Mouse (Mus musculus): ENCODE results near the gene Olfr738. TPM values are rescaled to one million over a fixed set of nuclear protein-coding genes. Genes with fewer than 3 reads are reported as not detected.

The Olfr738 gene
- polyA plus RNA-seq (2014; fragmentation: Nextera tagmentation; extraction: Ambion mirVana): not detected in 2 replicates

DNA sequence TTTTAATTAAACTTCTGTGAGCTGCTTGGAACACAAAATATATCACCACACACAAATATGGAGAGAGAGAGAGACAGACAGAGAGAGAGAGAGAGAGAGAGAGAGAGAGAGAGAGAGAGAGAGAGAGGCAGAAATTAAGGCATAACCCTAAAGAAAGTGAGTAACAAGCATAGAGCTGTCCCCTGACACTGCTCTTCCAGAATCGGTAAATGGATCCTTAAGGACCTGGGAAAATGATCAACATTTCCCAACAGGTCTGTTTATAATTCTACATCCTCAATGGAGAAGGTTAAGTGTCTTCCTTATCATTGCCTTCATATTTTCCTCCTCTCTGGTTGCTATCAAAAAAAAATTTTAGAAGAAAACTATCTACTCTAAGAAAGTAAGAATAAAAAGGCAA is at the start of gene Olfr738:
Gene Olfr738, plus strand, starts transcription at position 301 of the 400 bp plus-strand sequence.
- H3K9me3 ChIP-seq (ENCODE audit: control insufficient read depth, low read length): no peaks in the 10 kb centered on the region
- H3K36me3 ChIP-seq (ENCODE audit: control insufficient read depth, insufficient read depth, low read length): no peaks in the 10 kb centered on the region
- H3K27ac ChIP-seq (ENCODE audit: low read depth, low read length): no peak within 1 kb of the TSS
- no peak within 1 kb of the TSS for H3K4me2 ChIP-seq (replicated peaks; ENCODE audit: low read depth, low read length)
- ATAC-seq (ENCODE audit: low FRiP score, low TSS enrichment): no peak
- H3K4me3 ChIP-seq (ENCODE audit: low read length): no peak within 1 kb of the TSS
- no peak within 1 kb of the TSS for H3K9ac ChIP-seq (ENCODE audit: low read depth, low read length)
- H3K4me1 ChIP-seq (ENCODE audit: control insufficient read depth, insufficient read depth, low read length): no peaks in the 10 kb centered on the region
- WGBS: 87% methylated on average over 1 of the region's 1 CpGs
- no peaks in the 10 kb centered on the region for H3K27me3 ChIP-seq (ENCODE audit: control insufficient read depth, insufficient read depth, low read length)

GRCm38 (mm10) chr14:50357593-50357992 is 49.8 kb upstream of the Olfr738 start, which contains the start of gene Tlr11:
TSS of gene Tlr11 (plus strand) at chr14:50357914.
- no peak within 1 kb of the TSS for H3K4me2 ChIP-seq (replicated peaks; ENCODE audit: low read depth, low read length)
- H3K4me3 ChIP-seq (ENCODE audit: low read length): no peak within 1 kb of the TSS
- H3K9ac ChIP-seq (ENCODE audit: low read depth, low read length): no peak within 1 kb of the TSS
- ATAC-seq (ENCODE audit: low FRiP score, low TSS enrichment): no peak
- no peaks in the 10 kb centered on the region for H3K36me3 ChIP-seq (ENCODE audit: control insufficient read depth, insufficient read depth, low read length)
- no peaks in the 10 kb centered on the region for H3K4me1 ChIP-seq (ENCODE audit: control insufficient read depth, insufficient read depth, low read length)
- no peaks in the 10 kb centered on the region for H3K9me3 ChIP-seq (ENCODE audit: control insufficient read depth, low read length)
- no peaks in the 10 kb centered on the region for H3K27me3 ChIP-seq (ENCODE audit: control insufficient read depth, insufficient read depth, low read length)
- WGBS: 84% methylated on average over 2 of the region's 2 CpGs
- no peak within 1 kb of the TSS for H3K27ac ChIP-seq (ENCODE audit: low read depth, low read length)

GRCm38 (mm10) chr14:50360480-50360879 is 46.9 kb upstream of the Olfr738 start:
- Histone ChIP-seq H3K9me3 (ENCODE audit: control insufficient read depth, low read length) (no peaks in the 10 kb centered on the region), H3K4me2 (replicated peaks; ENCODE audit: low read depth, low read length) (no peak overlapping the region), H3K4me1 (ENCODE audit: control insufficient read depth, insufficient read depth, low read length) (no peaks in the 10 kb centered on the region), H3K4me3 (ENCODE audit: low read length) (no peak overlapping the region), H3K27me3 (ENCODE audit: control insufficient read depth, insufficient read depth, low read length) (no peaks in the 10 kb centered on the region), H3K9ac (ENCODE audit: low read depth, low read length) (no peak overlapping the region), H3K36me3 (ENCODE audit: control insufficient read depth, insufficient read depth, low read length) (no peaks in the 10 kb centered on the region), H3K27ac (ENCODE audit: low read depth, low read length) (no peak overlapping the region)
- WGBS: 88% methylated on average over 3 of the region's 3 CpGs
- ATAC-seq (ENCODE audit: low FRiP score, low TSS enrichment): no peak

- WGBS: 81% methylated on average over 2 of the region's 2 CpGs
- no peaks in the 10 kb centered on the region for H3K27me3 ChIP-seq (ENCODE audit: control insufficient read depth, insufficient read depth, low read length)
- H3K27ac ChIP-seq (ENCODE audit: low read depth, low read length): no peak overlapping the region
- H3K9ac ChIP-seq (ENCODE audit: low read depth, low read length): no peak overlapping the region
- H3K4me1 ChIP-seq (ENCODE audit: control insufficient read depth, insufficient read depth, low read length): no peaks in the 10 kb centered on the region
- no peaks in the 10 kb centered on the region for H3K36me3 ChIP-seq (ENCODE audit: control insufficient read depth, insufficient read depth, low read length)
- no peak overlapping the region for H3K4me3 ChIP-seq (ENCODE audit: low read length)
- ATAC-seq (ENCODE audit: low FRiP score, low TSS enrichment): no peak
- no peaks in the 10 kb centered on the region for H3K9me3 ChIP-seq (ENCODE audit: control insufficient read depth, low read length)
- no peak overlapping the region for H3K4me2 ChIP-seq (replicated peaks; ENCODE audit: low read depth, low read length)
Observed at GRCm38 (mm10) chr14:50363561-50363960, 43.8 kb upstream of the Olfr738 start.

DNA sequence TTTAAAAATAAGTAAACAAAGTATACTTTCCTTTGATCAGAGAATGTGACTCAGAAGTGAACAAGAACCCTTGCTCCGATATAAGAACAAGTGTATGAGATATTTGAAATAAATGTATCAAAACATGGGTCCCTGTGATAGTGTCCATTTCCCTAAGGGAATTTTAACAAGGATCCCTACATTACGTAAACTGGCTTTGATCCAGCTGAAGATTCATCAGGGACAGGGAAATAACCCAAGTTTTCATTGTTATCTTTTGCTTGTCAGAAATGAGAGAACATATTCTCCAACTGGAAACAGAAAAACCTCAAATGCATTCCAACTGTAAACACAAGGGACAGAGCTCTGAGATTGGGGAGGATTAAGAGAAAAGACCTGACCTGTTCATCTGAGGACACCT is 26.5 kb upstream of the Olfr738 start, which contains the start of gene Olfr736:
Gene Olfr736, plus strand, starts transcription at position 301 of the 400 bp plus-strand sequence.
- no peak for ATAC-seq (ENCODE audit: low FRiP score, low TSS enrichment)
- H3K9me3 ChIP-seq (ENCODE audit: control insufficient read depth, low read length): no peaks in the 10 kb centered on the region
- H3K36me3 ChIP-seq (ENCODE audit: control insufficient read depth, insufficient read depth, low read length): no peaks in the 10 kb centered on the region
- no peaks in the 10 kb centered on the region for H3K4me1 ChIP-seq (ENCODE audit: control insufficient read depth, insufficient read depth, low read length)
- no peaks in the 10 kb centered on the region for H3K27me3 ChIP-seq (ENCODE audit: control insufficient read depth, insufficient read depth, low read length)
- 93% methylated on average over 2 of the region's 2 CpGs for WGBS
- H3K9ac ChIP-seq (ENCODE audit: low read depth, low read length): no peak within 1 kb of the TSS
- H3K4me2 ChIP-seq (replicated peaks; ENCODE audit: low read depth, low read length): no peak within 1 kb of the TSS
- no peak within 1 kb of the TSS for H3K27ac ChIP-seq (ENCODE audit: low read depth, low read length)
- H3K4me3 ChIP-seq (ENCODE audit: low read length): no peak within 1 kb of the TSS

GRCm38 (mm10) chr14:50418326-50418725 is 11.0 kb downstream of the Olfr738 start, which contains the start of gene Olfr739:
TSS of gene Olfr739 (plus strand) at chr14:50418626.
- Histone ChIP-seq H3K9ac (ENCODE audit: low read depth, low read length) (no peak within 1 kb of the TSS), H3K4me3 (ENCODE audit: low read length) (no peak within 1 kb of the TSS), H3K27me3 (ENCODE audit: control insufficient read depth, insufficient read depth, low read length) (no peaks in the 10 kb centered on the region), H3K9me3 (ENCODE audit: control insufficient read depth, low read length) (no peaks in the 10 kb centered on the region), H3K4me2 (replicated peaks; ENCODE audit: low read depth, low read length) (no peak within 1 kb of the TSS), H3K4me1 (ENCODE audit: control insufficient read depth, insufficient read depth, low read length) (no peaks in the 10 kb centered on the region), H3K36me3 (ENCODE audit: control insufficient read depth, insufficient read depth, low read length) (no peaks in the 10 kb centered on the region), H3K27ac (ENCODE audit: low read depth, low read length) (no peak within 1 kb of the TSS)
- WGBS: 76% methylated on average over 2 of the region's 2 CpGs
- ATAC-seq (ENCODE audit: low FRiP score, low TSS enrichment): no peak

GRCm38 (mm10) chr14:50445245-50445644 is 37.9 kb downstream of the Olfr738 start, which contains the start of gene Olfr740:
TSS of gene Olfr740 (plus strand) at chr14:50445545.
- Histone ChIP-seq H3K4me3 (ENCODE audit: low read length) (no peak within 1 kb of the TSS), H3K9me3 (ENCODE audit: control insufficient read depth, low read length) (no peaks in the 10 kb centered on the region), H3K4me2 (replicated peaks; ENCODE audit: low read depth, low read length) (no peak within 1 kb of the TSS), H3K4me1 (ENCODE audit: control insufficient read depth, insufficient read depth, low read length) (no peaks in the 10 kb centered on the region), H3K27ac (ENCODE audit: low read depth, low read length) (no peak within 1 kb of the TSS), H3K9ac (ENCODE audit: low read depth, low read length) (no peak within 1 kb of the TSS), H3K27me3 (ENCODE audit: control insufficient read depth, insufficient read depth, low read length) (no peaks in the 10 kb centered on the region), H3K36me3 (ENCODE audit: control insufficient read depth, insufficient read depth, low read length) (no peaks in the 10 kb centered on the region)
- ATAC-seq (ENCODE audit: low FRiP score, low TSS enrichment): no peak
- 81% methylated on average over 3 of the region's 3 CpGs for WGBS

Other genes starting within 250 kb of the Olfr738 start
- not detected in 2 replicates for gene Olfr730, start 219.4 kb upstream of the Olfr738 start, polyA plus RNA-seq (2014; fragmentation: Nextera tagmentation; extraction: Ambion mirVana)
- not detected in 2 replicates for gene Olfr731, start 165.7 kb upstream of the Olfr738 start, polyA plus RNA-seq (2014; fragmentation: Nextera tagmentation; extraction: Ambion mirVana)
- not detected in 2 replicates for gene Olfr732, start 123.4 kb upstream of the Olfr738 start, polyA plus RNA-seq (2014; fragmentation: Nextera tagmentation; extraction: Ambion mirVana)
- not detected in 2 replicates for gene Olfr733, start 106.0 kb upstream of the Olfr738 start, polyA plus RNA-seq (2014; fragmentation: Nextera tagmentation; extraction: Ambion mirVana)
- gene Olfr734, start 80.8 kb upstream of the Olfr738 start, polyA plus RNA-seq (2014; fragmentation: Nextera tagmentation; extraction: Ambion mirVana): not detected in 2 replicates
- not detected in 2 replicates for gene Olfr735, start 58.7 kb upstream of the Olfr738 start, polyA plus RNA-seq (2014; fragmentation: Nextera tagmentation; extraction: Ambion mirVana)
- not detected in 2 replicates for gene Tlr11, start 49.7 kb upstream of the Olfr738 start, polyA plus RNA-seq (2014; fragmentation: Nextera tagmentation; extraction: Ambion mirVana)
- gene Olfr736, start 26.4 kb upstream of the Olfr738 start, polyA plus RNA-seq (2014; fragmentation: Nextera tagmentation; extraction: Ambion mirVana): not detected in 2 replicates
- not detected in 2 replicates for gene Olfr739, start 11.1 kb downstream of the Olfr738 start, polyA plus RNA-seq (2014; fragmentation: Nextera tagmentation; extraction: Ambion mirVana)
- not detected in 2 replicates for gene Olfr740, start 38.0 kb downstream of the Olfr738 start, polyA plus RNA-seq (2014; fragmentation: Nextera tagmentation; extraction: Ambion mirVana)
- gene Olfr741, start 65.2 kb downstream of the Olfr738 start, polyA plus RNA-seq (2014; fragmentation: Nextera tagmentation; extraction: Ambion mirVana): not detected in 2 replicates
- not detected in 2 replicates for gene Olfr742, start 96.0 kb downstream of the Olfr738 start, polyA plus RNA-seq (2014; fragmentation: Nextera tagmentation; extraction: Ambion mirVana)
- gene Olfr743, start 114.3 kb downstream of the Olfr738 start, polyA plus RNA-seq (2014; fragmentation: Nextera tagmentation; extraction: Ambion mirVana): not detected in 2 replicates
- gene Olfr744, start 207.3 kb downstream of the Olfr738 start, polyA plus RNA-seq (2014; fragmentation: Nextera tagmentation; extraction: Ambion mirVana): not detected in 2 replicates
- gene Olfr745, start 231.8 kb downstream of the Olfr738 start, polyA plus RNA-seq (2014; fragmentation: Nextera tagmentation; extraction: Ambion mirVana): not detected in 2 replicates
- gene Olfr746, start 239.5 kb downstream of the Olfr738 start, polyA plus RNA-seq (2014; fragmentation: Nextera tagmentation; extraction: Ambion mirVana): not detected in 2 replicates